11 mouse cellular contexts compared by ENCODE assay signal in the genomic region with DNA sequence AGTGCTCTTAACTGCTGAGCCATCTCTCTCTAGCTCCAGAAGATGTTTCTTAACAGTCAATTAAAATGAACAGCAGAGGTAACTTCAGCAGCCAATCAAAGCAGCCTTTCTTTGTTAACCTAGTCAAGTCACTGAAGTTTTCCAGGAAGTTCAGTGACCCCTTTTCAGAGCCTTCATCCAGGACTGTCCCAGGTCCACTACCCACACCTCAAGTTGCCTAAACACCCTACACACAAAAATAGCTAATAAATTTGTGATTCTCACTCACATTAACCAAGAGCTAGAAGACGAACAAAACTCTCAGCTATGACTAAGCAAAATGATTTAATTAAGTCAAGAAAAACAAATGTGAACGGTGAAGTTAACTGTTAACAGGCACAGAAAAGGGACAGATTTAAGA.
DNase-seq lines count a peak whose midpoint lies in the region; ATAC-seq and TF ChIP-seq lines count a peak whose summit lies in the region.
"Had no signal": no experiment of that assay in that cellular context is flagged by ENCODE, and none has a peak within 500 bp of the region (broad histone marks: within the 10 kb centered on the region; RNA-seq: fewer than 3 reads in every experiment).

No protein-coding gene starts in this region.

- no peak for TF ChIP-seq POLR2A in embryonic fibroblast, embryonic 13.5 days (IDR thresholded peaks at IDR 0.05; ENCODE audit: low read depth, low read length)

- no peaks in the 10 kb centered on the region for H3K27me3 ChIP-seq in neural tube, embryonic 14.5 days (ENCODE audit: control insufficient read depth, insufficient read depth, low read length)

- no peaks in the 10 kb centered on the region for H3K9me3 ChIP-seq in neural tube, embryonic 14.5 days (ENCODE audit: control insufficient read depth, low read length)

- H3K36me3 ChIP-seq in neural tube, embryonic 14.5 days (ENCODE audit: control insufficient read depth, insufficient read depth, low read length) = no peaks in the 10 kb centered on the region

- peaks cover 12% of the 10 kb centered on the region for H3K4me1 ChIP-seq in neural tube, embryonic 14.5 days (ENCODE audit: control insufficient read depth, insufficient read depth, low read length)
- peaks cover 7% of the 10 kb centered on the region for H3K4me1 ChIP-seq in embryonic fibroblast, embryonic 13.5 days (ENCODE audit: control insufficient read depth, insufficient read depth, low read length)

- H3K4me3 ChIP-seq in neural tube, embryonic 14.5 days (ENCODE audit: low read depth, low read length) = no peak overlapping the region
- no peak overlapping the region for H3K4me3 ChIP-seq in embryonic fibroblast, embryonic 13.5 days (ENCODE audit: insufficient read depth, low read length)

- whole genome bisulfite sequencing in neural tube, embryonic 14.5 days = 68% methylated on average over 2 of the region's 2 CpGs

- H3K9ac ChIP-seq in neural tube, embryonic 14.5 days (replicated peaks; ENCODE audit: low read depth, low read length) = no peak overlapping the region
- H3K9ac ChIP-seq: hindbrain, embryonic 14.5 days had no signal

- peak overlapping the region; percentile 29; the same call in 1 of the 2 replicates for H3K4me2 ChIP-seq in neural tube, embryonic 14.5 days (ENCODE audit: low read depth, low read length)

- TF ChIP-seq CTCF in embryonic fibroblast, embryonic 13.5 days (IDR thresholded peaks at IDR 0.05; ENCODE audit: borderline replicate concordance, insufficient read depth, low read length) = no peak

- no peak overlapping the region for H3K27ac ChIP-seq in neural tube, embryonic 14.5 days (ENCODE audit: low read depth, low read length)
- peak overlapping the region; percentile 88 for H3K27ac ChIP-seq in embryonic fibroblast, embryonic 13.5 days (ENCODE audit: insufficient read depth, low read length)
- H3K27ac ChIP-seq: hindbrain, embryonic 14.5 days had no signal

- DNase-seq in kidney, adult 9 months = peak; percentile 65
- no peak for DNase-seq in kidney, postnatal 14 days
- no peak for DNase-seq in neural tube, embryonic 10.5 days (ENCODE audit: extremely low spot score, low spot score)
- DNase-seq in right cerebral cortex, postnatal 36 days (ENCODE audit: low spot score in 2 of 2) = no peak
- no peak for DNase-seq in right cerebral cortex, postnatal 4 days
- DNase-seq: cerebellum, postnatal 10 days; kidney, postnatal 4 days; thymus, adult 2 months had no signal

- ATAC-seq in neural tube, embryonic 14.5 days (ENCODE audit: low read depth) = no peak
